Mouse (Mus musculus) embryo, embryonic 11.5 days (tissue): ENCODE data around the gene Oaz2.

Experiments used
- DNase-seq: peaks from one replicate; pipeline ENCODE4 v3.0.0-alpha.2; 2012; ENCODE audit warnings: low read depth, low spot score

Gene Oaz2

GRCm38 (mm10) chr9:65667701-65668100 lies at the start of gene Oaz2:
TSS of gene Oaz2 (plus strand) at chr9:65668001.
- DNase-seq: no peak

- DNase-seq: no peak
Observed at GRCm38 (mm10) chr9:65619311-65619710, 48.5 kb upstream of the Oaz2 start.

- no peak for DNase-seq
Observed at GRCm38 (mm10) chr9:65621196-65621595, 46.6 kb upstream of the Oaz2 start.

- no peak for DNase-seq
Observed at GRCm38 (mm10) chr9:65621666-65622065, 46.1 kb upstream of the Oaz2 start.

- no peak for DNase-seq
Observed at GRCm38 (mm10) chr9:65622826-65623225, 45.0 kb upstream of the Oaz2 start.

GRCm38 (mm10) chr9:65624266-65624665 lies 43.5 kb upstream of the Oaz2 start:
- no peak for DNase-seq

GRCm38 (mm10) chr9:65629025-65629766 lies 38.6 kb upstream of the Oaz2 start, which contains the start of gene Rbpms2:
TSS of gene Rbpms2 (plus strand) at chr9:65629648.
- no peak for DNase-seq

- peak; percentile 39 for DNase-seq
Observed at GRCm38 (mm10) chr9:65629767-65630630, 37.8 kb upstream of the Oaz2 start.

GRCm38 (mm10) chr9:65630631-65631353 lies 37.0 kb upstream of the Oaz2 start:
- peak; percentile 30 for DNase-seq

- DNase-seq: no peak
Observed at GRCm38 (mm10) chr9:65631354-65632021, 36.3 kb upstream of the Oaz2 start.

GRCm38 (mm10) chr9:65635766-65636165 lies 32.0 kb upstream of the Oaz2 start:
- no peak for DNase-seq

- no peak for DNase-seq
Observed at GRCm38 (mm10) chr9:65636926-65637325, 30.9 kb upstream of the Oaz2 start.

GRCm38 (mm10) chr9:65639065-65639464 lies 28.7 kb upstream of the Oaz2 start:
- DNase-seq: no peak

GRCm38 (mm10) chr9:65640838-65641410 lies 26.9 kb upstream of the Oaz2 start:
- DNase-seq: peak; percentile 35

- no peak for DNase-seq
Observed at GRCm38 (mm10) chr9:65641446-65642052, 26.3 kb upstream of the Oaz2 start.

GRCm38 (mm10) chr9:65642546-65642945 lies 25.3 kb upstream of the Oaz2 start:
- DNase-seq: no peak

GRCm38 (mm10) chr9:65644960-65645359 lies 22.8 kb upstream of the Oaz2 start:
- no peak for DNase-seq

- no peak for DNase-seq
Observed at GRCm38 (mm10) chr9:65645984-65646383, 21.8 kb upstream of the Oaz2 start.

GRCm38 (mm10) chr9:65646782-65647181 lies 21.0 kb upstream of the Oaz2 start:
- no peak for DNase-seq

GRCm38 (mm10) chr9:65648730-65649129 lies 19.1 kb upstream of the Oaz2 start:
- DNase-seq: no peak

- DNase-seq: no peak
Observed at GRCm38 (mm10) chr9:65649997-65650396, 17.8 kb upstream of the Oaz2 start.
